Mouse (Mus musculus) testis, adult 2 months (tissue): Measurements from ENCODE around the gene Tgfbr3.

ENCODE experiments used
- CTCF ChIP-seq: fragments of 200-500 bp; IDR thresholded peaks from 2 replicates; pipeline ENCODE4 v1.5.1; 2012; ENCODE audit warnings: low read depth, mild to moderate bottlenecking, inconsistent platforms, low read length, moderate library complexity; ENCODE audit not compliant: control insufficient read depth, insufficient read depth, insufficient replicate concordance
- POLR2A ChIP-seq: fragments of 200-500 bp; IDR thresholded peaks from 2 replicates; pipeline ENCODE4 v1.6.1; 2012; ENCODE audit warnings: low read depth, mild to moderate bottlenecking, inconsistent platforms, low read length, moderate library complexity; ENCODE audit not compliant: control insufficient read depth

- TF ChIP-seq CTCF, result no peak
- TF ChIP-seq POLR2A, result no peak
These were observed 105.1 kb downstream of the Tgfbr3 start for GRCm38 (mm10) chr5:107184158-107184883.
